Mouse (Mus musculus): ENCODE measurements at regions not wholly inside any gene's neighbourhood (a gene's known extent, or its start where the extent isn't known, plus 50 kb on each side); places are given as distances from the start of the nearest gene placed in this dataset.
A peak's percentile ranks its signal among the peaks of the same experiment; 100 is the strongest.

DNA sequence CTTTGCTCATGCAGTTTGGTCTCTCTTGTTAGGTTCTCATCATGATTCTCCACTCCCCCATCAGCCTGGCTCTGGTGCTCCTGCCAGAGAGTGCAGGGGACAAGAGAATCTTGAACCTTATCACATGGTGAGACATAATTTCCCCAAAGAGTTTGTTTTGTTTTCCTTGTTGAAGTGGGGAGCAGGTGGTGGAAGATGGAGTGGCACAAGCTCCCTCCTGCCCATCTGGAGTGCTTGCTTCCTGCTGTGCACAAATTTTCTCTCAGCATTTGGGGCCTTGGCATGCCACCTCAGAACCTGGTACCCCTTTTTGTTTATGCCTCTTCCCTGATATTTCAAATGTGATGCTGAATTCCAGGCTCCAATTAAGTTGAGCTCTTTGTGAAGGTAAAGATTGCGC, 219.9 kb downstream of the Rnf144b start:
- Histone ChIP-seq H3K4me3 (ENCODE audit: insufficient read depth, low read length) (no peak overlapping the region), H3K4me1 (ENCODE audit: control insufficient read depth, insufficient read depth, low read length) (no peaks in the 10 kb centered on the region), H3K27ac (ENCODE audit: insufficient read depth, low read length) (no peak overlapping the region)
- no peak for TF ChIP-seq POLR2A (IDR thresholded peaks at IDR 0.05; ENCODE audit: low read depth, low read length)
- TF ChIP-seq CTCF (IDR thresholded peaks at IDR 0.05; ENCODE audit: borderline replicate concordance, insufficient read depth, low read length) = no peak

DNA sequence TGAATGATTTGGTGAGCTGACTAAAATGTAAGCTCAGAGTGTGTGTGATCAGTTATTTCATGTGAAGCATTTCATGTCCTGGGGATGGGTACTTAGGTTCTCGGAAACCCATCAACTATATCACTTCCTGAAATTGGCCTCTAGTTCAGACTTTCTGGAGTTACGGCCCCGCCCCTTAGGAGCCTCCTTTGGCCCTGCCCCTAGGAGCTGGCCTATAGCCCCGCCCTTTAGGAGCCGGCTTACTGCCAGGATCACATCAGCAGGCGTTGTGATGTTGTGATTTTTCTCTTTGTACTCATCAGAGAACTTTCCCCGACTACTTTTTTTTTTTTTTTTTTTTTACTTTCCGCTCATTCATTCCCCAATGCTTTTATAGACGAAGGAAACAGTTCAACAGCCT, 223.1 kb downstream of the Rnf144b start:
- TF ChIP-seq CTCF (IDR thresholded peaks at IDR 0.05; ENCODE audit: borderline replicate concordance, insufficient read depth, low read length) (no peak), POLR2A (IDR thresholded peaks at IDR 0.05; ENCODE audit: low read depth, low read length) (no peak)
- H3K27ac ChIP-seq (ENCODE audit: insufficient read depth, low read length) = no peak overlapping the region
- no peaks in the 10 kb centered on the region for H3K4me1 ChIP-seq (ENCODE audit: control insufficient read depth, insufficient read depth, low read length)
- no peak overlapping the region for H3K4me3 ChIP-seq (ENCODE audit: insufficient read depth, low read length)

DNA sequence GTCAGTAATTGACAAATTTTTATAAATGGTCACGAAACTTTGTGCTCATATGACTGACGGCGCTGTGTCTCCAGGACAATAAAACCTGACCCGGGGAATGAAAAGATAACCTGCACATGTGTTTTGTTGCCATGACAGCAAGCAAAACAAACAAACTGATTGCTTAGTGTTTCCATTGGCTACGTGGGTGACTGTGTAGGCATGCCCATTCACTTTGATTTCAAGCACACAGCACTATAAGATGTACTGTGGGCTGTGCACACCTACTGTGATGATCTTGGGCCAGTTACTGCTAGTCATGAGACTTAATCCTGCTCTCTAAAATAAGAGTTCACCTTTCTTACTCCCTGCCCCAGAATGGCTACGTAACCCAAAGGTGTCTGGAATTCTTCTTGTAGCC, 225.4 kb downstream of the Rnf144b start:
- no peak overlapping the region for H3K4me3 ChIP-seq (ENCODE audit: insufficient read depth, low read length)
- H3K4me1 ChIP-seq (ENCODE audit: control insufficient read depth, insufficient read depth, low read length) = no peaks in the 10 kb centered on the region
- TF ChIP-seq POLR2A (IDR thresholded peaks at IDR 0.05; ENCODE audit: low read depth, low read length) (no peak), CTCF (IDR thresholded peaks at IDR 0.05; ENCODE audit: borderline replicate concordance, insufficient read depth, low read length) (no peak)
- H3K27ac ChIP-seq (ENCODE audit: insufficient read depth, low read length) = no peak overlapping the region

DNA sequence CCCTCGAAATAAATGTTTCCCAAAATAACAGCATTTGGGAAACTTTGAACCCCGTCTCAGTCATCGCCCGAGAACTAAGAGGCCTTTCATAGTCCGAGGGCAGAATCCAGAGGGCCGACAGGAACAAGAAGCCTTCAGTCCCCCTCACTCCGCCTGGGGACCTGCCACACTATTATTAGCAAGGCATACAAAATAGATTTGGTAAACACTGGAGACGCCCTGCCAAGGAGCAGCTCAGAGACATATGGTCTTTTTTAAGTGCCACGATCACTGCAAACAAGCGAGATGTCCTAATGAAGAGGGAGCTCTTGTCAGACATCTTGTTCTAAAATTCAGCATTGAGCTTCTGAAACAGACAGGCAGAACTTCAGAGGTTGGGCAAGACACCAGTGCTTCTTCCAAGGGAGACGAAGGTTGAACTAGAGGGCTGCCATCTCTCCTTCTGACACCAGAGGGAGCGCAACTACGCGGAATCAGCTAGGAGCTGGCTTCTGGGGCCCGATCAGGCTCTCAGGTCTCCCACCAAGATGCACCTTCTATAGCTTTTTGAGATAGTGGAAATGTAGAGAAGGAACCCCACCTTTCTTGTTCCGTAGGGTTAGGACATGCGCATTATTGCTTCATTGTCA, 226.2 kb downstream of the Rnf144b start:
- TF ChIP-seq CTCF (IDR thresholded peaks at IDR 0.05; ENCODE audit: borderline replicate concordance, insufficient read depth, low read length) (peak; percentile 80), POLR2A (IDR thresholded peaks at IDR 0.05; ENCODE audit: low read depth, low read length) (no peak)
- H3K4me1 ChIP-seq (ENCODE audit: control insufficient read depth, insufficient read depth, low read length) = no peaks in the 10 kb centered on the region
- H3K27ac ChIP-seq (ENCODE audit: insufficient read depth, low read length) = no peak overlapping the region
- H3K4me3 ChIP-seq (ENCODE audit: insufficient read depth, low read length) = no peak overlapping the region

DNA sequence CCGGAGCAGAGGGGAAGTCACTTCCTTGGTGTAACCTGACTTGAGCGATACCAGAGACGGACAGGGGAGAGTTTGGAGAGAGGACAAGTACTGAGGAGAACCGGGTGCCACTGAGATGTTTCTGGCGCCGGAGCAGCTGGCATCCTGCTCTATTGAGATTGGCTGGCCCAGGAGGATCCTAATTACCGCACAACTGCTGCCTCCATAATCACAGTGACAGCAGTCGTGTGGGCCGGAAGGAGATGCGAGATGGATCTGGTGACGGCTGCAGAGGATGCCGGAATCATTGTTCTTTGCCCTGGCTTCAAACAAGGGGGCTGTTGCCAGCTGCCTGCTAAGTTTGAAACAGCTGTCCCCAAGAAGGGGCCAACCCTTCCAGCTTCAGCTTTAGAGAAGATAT, 232.0 kb downstream of the Rnf144b start:
- TF ChIP-seq CTCF (IDR thresholded peaks at IDR 0.05; ENCODE audit: borderline replicate concordance, insufficient read depth, low read length) (no peak), POLR2A (IDR thresholded peaks at IDR 0.05; ENCODE audit: low read depth, low read length) (no peak)
- H3K4me3 ChIP-seq (ENCODE audit: insufficient read depth, low read length) = no peak overlapping the region
- no peaks in the 10 kb centered on the region for H3K4me1 ChIP-seq (ENCODE audit: control insufficient read depth, insufficient read depth, low read length)
- H3K27ac ChIP-seq (ENCODE audit: insufficient read depth, low read length) = no peak overlapping the region

DNA sequence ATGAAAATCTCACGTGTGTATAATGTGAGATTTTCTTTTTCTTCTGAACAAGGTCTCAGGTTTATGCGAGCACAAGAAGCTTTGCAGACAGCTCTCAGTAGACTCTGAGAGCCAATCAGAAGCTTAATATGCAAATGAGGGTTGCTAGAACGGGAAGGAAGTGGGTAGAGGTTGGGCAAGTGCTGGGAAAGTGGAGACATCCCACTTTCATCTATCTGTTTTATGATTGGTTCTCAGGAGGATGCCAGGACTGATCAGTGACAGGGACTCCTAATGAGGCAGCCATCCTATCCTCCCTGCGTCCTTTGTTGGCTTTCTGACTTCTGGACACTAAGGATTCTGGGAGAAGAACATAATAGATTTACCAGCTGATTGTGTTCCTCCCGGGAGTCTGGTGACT, 232.7 kb downstream of the Rnf144b start:
- TF ChIP-seq POLR2A (IDR thresholded peaks at IDR 0.05; ENCODE audit: low read depth, low read length) (no peak), CTCF (IDR thresholded peaks at IDR 0.05; ENCODE audit: borderline replicate concordance, insufficient read depth, low read length) (no peak)
- no peak overlapping the region for H3K4me3 ChIP-seq (ENCODE audit: insufficient read depth, low read length)
- H3K4me1 ChIP-seq (ENCODE audit: control insufficient read depth, insufficient read depth, low read length) = no peaks in the 10 kb centered on the region
- no peak overlapping the region for H3K27ac ChIP-seq (ENCODE audit: insufficient read depth, low read length)

DNA sequence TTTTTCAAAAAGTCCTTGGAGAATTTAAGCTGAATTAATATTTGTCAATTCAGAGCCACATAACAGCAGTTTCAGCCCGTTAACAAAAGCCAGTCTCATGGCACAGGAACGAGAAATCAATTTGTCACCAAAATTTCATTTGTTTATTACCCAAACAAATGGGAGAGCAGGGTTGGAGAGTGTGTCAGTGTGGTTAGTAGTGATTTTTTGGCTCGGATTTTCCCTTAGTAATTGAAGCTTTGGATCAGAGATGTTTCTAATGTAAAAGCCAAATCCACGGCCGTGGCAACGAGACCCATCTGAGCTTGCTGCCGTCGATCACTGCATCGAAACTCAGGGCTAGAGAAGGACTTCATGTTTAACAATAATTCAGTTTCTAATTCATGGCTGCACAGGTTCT, 236.5 kb downstream of the Rnf144b start:
- Histone ChIP-seq H3K4me3 (ENCODE audit: insufficient read depth, low read length) (no peak overlapping the region), H3K4me1 (ENCODE audit: control insufficient read depth, insufficient read depth, low read length) (peaks cover 2% of the 10 kb centered on the region; the same call in 1 of the 2 replicates)
- TF ChIP-seq CTCF (IDR thresholded peaks at IDR 0.05; ENCODE audit: borderline replicate concordance, insufficient read depth, low read length) (no peak), POLR2A (IDR thresholded peaks at IDR 0.05; ENCODE audit: low read depth, low read length) (no peak)

DNA sequence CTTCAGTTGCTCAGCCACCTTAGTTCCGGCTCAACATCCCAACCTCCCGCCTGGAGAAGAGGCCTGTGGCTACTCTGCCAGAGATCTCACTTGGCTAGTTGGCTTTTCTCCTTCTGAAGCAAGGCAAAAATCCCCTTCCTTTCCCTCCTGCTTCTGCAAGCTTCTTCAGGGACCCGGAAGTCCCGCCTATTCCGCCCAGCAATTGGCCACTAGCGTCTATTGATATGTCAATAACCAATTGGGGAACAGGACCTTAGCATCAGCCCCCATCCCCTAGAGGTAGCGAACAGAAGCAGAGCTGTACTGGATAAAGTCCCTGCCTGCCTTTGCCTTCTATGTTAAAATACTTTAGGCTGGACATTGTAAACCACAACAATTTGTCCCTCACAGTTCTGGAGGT, 243.3 kb downstream of the Rnf144b start:
- peaks cover 2% of the 10 kb centered on the region; the same call in 1 of the 2 replicates for H3K4me1 ChIP-seq (ENCODE audit: control insufficient read depth, insufficient read depth, low read length)
- TF ChIP-seq POLR2A (IDR thresholded peaks at IDR 0.05; ENCODE audit: low read depth, low read length) = no peak
- no peak overlapping the region for H3K4me3 ChIP-seq (ENCODE audit: insufficient read depth, low read length)
- no peak overlapping the region for H3K27ac ChIP-seq (ENCODE audit: insufficient read depth, low read length)

More for the DNA sequence above, 236.5 kb downstream of the Rnf144b start:
- H3K27ac ChIP-seq (ENCODE audit: insufficient read depth, low read length) = no peak overlapping the region

DNA sequence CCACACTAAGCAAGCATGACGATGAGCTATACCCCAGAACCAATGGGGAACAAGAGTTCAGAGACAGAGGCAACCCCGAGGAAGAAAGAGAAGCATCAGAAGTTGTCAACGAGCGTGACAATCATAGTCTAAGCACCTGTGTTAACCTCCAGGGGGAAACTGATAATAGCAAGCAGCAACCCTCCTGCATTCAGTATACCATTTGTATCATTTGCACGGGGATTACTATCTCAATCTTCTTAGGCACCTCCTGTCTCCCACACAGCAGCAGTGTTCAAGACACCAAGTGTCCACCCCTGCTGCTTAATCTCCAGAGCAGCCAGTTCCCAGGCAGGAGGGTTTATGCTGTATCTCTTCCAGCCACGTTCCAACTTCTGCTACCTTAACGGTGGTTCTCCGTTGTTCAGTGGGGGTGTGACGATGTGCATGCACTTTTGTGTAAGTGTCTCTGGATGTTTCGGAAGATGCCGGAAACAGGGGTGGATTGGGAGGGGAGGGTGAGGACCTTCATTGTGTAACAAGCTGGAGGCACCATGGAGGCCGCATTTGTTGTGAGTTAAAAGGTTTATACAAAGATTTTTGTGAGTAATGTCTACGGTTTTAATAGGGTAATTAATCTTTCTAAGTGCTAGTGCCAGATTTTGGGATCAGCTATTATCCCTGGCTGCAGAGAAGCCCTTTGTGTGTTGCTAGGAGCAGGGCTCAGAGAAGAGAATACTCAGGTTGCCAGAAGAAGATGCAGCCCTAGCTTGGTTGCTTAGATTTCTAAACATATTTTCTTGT, 245.8 kb downstream of the Rnf144b start:
- H3K4me3 ChIP-seq (ENCODE audit: insufficient read depth, low read length) = no peak overlapping the region
- H3K27ac ChIP-seq (ENCODE audit: insufficient read depth, low read length) = no peak overlapping the region
- TF ChIP-seq POLR2A (IDR thresholded peaks at IDR 0.05; ENCODE audit: low read depth, low read length) (no peak), CTCF (IDR thresholded peaks at IDR 0.05; ENCODE audit: borderline replicate concordance, insufficient read depth, low read length) (no peak)
- H3K4me1 ChIP-seq (ENCODE audit: control insufficient read depth, insufficient read depth, low read length) = no peaks in the 10 kb centered on the region

DNA sequence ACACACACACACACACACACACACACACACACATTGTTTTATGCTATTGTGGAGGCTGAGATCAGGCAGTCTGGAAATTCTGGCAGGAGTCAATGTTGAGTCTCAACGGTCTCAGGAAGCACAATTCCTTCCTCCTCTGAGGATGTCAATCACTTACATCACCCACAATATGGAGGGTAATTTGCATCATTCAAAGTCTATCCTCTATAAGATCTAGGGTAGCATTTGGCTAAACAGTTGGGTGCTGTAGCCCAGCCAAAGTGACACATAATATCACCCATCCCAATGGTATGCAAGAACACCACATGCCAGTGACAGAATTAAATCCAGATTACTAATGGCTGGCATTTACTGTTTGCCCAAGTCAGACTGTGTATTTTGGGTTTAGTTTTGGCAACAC, 252.1 kb downstream of the Rnf144b start:
- TF ChIP-seq POLR2A (IDR thresholded peaks at IDR 0.05; ENCODE audit: low read depth, low read length) (no peak), CTCF (IDR thresholded peaks at IDR 0.05; ENCODE audit: borderline replicate concordance, insufficient read depth, low read length) (no peak)
- Histone ChIP-seq H3K4me1 (ENCODE audit: control insufficient read depth, insufficient read depth, low read length) (no peaks in the 10 kb centered on the region), H3K4me3 (ENCODE audit: insufficient read depth, low read length) (no peak overlapping the region), H3K27ac (ENCODE audit: insufficient read depth, low read length) (no peak overlapping the region)
